Mouse (Mus musculus) heart, adult 2 months (tissue): ENCODE measurements around the gene Clstn3.

Source experiments
- CTCF ChIP-seq: fragments of 200-600 bp; IDR thresholded peaks from 2 replicates; pipeline ENCODE4 v1.8.1; 2022; ENCODE audit warnings: antibody characterized with exemption, mild to moderate bottlenecking, moderate library complexity
- EP300 ChIP-seq: fragments of 200-500 bp; IDR thresholded peaks from 2 replicates; pipeline ENCODE4 v1.6.1; 2011; ENCODE audit warnings: low read depth, low read length, control low read depth; ENCODE audit not compliant: insufficient read depth
- POLR2A ChIP-seq: fragments of 200-500 bp; IDR thresholded peaks from 2 replicates; pipeline ENCODE4 v1.6.1; 2011; ENCODE audit warnings: mild to moderate bottlenecking, low read depth, low read length, control low read depth; ENCODE audit not compliant: insufficient read depth

DNA sequence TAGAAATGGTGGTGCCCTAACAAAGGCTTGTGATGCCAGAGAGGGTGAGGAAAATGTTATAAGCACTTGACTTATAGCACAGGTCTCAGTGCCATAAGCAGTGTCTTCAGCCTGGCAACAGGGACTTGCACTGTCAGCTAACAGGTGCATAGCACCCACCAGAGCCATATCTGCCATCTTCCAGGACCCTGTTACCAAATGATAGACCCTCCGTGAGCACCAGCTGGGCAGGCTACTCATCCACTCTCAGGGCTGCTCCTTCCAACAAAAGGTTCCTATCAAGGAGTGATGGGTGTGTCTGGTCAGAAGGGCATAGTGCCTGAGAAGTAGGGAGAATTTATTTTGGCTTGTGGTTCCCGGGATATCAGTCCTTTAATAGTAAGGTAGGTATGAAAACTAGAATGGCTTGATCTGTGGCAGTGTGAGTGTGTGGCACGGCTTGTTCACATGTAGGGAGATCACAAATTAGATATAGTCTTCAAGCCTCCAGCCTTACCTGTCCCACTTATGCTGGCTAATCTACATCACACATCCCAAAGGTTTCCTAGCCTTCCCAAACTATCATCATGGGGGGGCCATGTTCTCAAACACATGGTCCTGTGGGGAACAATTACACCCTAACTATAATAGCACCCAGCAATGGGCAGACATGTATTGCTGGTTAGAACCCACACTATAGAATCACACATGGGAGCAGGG lies 14.4 kb upstream of the Clstn3 start:
- TF ChIP-seq CTCF, result no peak
- no peak for TF ChIP-seq POLR2A
- no peak for TF ChIP-seq EP300
